Mouse (Mus musculus) midbrain, embryonic 11.5 days (tissue): ENCODE data around the gene Scfd2. TPM values are rescaled to one million over a fixed set of nuclear protein-coding genes. Genes with fewer than 3 reads are reported as not detected.

Experiments
- ATAC-seq: fragments of 200-750 bp; cut with Nextera tagmentation; 2 replicates; pipeline ENCODE4 v1.8.0; 2017; ENCODE audit warnings: moderate TSS enrichment, moderate library complexity; ENCODE audit not compliant: low FRiP score
- DNase-seq: peaks from one replicate; pipeline ENCODE4 v3.0.0; 2015; ENCODE audit warnings: low spot score; ENCODE audit errors: missing footprints
- H3K27ac ChIP-seq: fragments of 300-500 bp; sonication (generic); 2 replicates; pipeline ENCODE4 v1.5.1; 2014; ENCODE audit warnings: low read depth, low read length
- H3K27me3 ChIP-seq: fragments of 300-500 bp; sonication (generic); 2 replicates; pipeline ENCODE4 v1.6.1; 2014; ENCODE audit warnings: mild to moderate bottlenecking, low read length, moderate library complexity, mixed read lengths; ENCODE audit not compliant: control insufficient read depth, insufficient read depth
- H3K36me3 ChIP-seq: fragments of 300-500 bp; sonication (generic); 2 replicates; pipeline ENCODE4 v1.6.1; 2014; ENCODE audit warnings: mild to moderate bottlenecking, low read length, moderate library complexity, mixed read lengths; ENCODE audit not compliant: control insufficient read depth, insufficient read depth
- H3K4me1 ChIP-seq: fragments of 300-500 bp; sonication (generic); 2 replicates; pipeline ENCODE4 v1.6.1; 2014; ENCODE audit warnings: low read length; ENCODE audit not compliant: control insufficient read depth, insufficient read depth
- H3K4me2 ChIP-seq: fragments of 300-500 bp; sonication (generic); 2 replicates; pipeline ENCODE4 v1.6.1; 2014; ENCODE audit warnings: mild to moderate bottlenecking, moderate library complexity
- H3K4me3 ChIP-seq: fragments of 300-500 bp; sonication (generic); 2 replicates; pipeline ENCODE4 v1.5.1; 2014; ENCODE audit warnings: low read depth, low read length
- H3K9ac ChIP-seq: fragments of 300-500 bp; sonication (generic); 2 replicates; pipeline ENCODE4 v1.6.1; 2014; ENCODE audit warnings: low read length
- H3K9me3 ChIP-seq: fragments of 300-500 bp; sonication (generic); 2 replicates; pipeline ENCODE4 v1.6.1; 2016; ENCODE audit warnings: low read length; ENCODE audit not compliant: control insufficient read depth
- WGBS: fragments of 180-500 bp; shearing (Covaris S2); extraction: QIAGEN DNeasy Blood & Tissue Kit; methylation state at CpG from one replicate; pipeline ENCODE4 v1.1.7; 2014; 5-methylcytosine and 5-hydroxymethylcytosine counted together
- polyA plus RNA-seq: library from polyadenylated mRNA; unstranded; fragments of >200 nt; fragmentation: Nextera tagmentation; extraction: Ambion mirVana; gene quantifications from 2 replicates; pipeline ENCODE4 v1.2.1, GENCODE M21; 2014

Scfd2 gene
- polyA plus RNA-seq, 1 experiment from 2014 or later = 15.5 TPM

GRCm38 (mm10) chr5:74527025-74527424 lies 4.5 kb downstream of the Scfd2 start:
- DNase-seq = no peak
- no peak overlapping the region for H3K27ac ChIP-seq
- no peaks in the 10 kb centered on the region for H3K9me3 ChIP-seq
- ATAC-seq = no peak
- H3K9ac ChIP-seq = no peak overlapping the region
- H3K4me2 ChIP-seq = no peak overlapping the region
- peaks cover 13% of the 10 kb centered on the region for H3K4me1 ChIP-seq
- H3K27me3 ChIP-seq = no peaks in the 10 kb centered on the region
- H3K36me3 ChIP-seq = no peaks in the 10 kb centered on the region
- 82% methylated on average over 5 of the region's 5 CpGs for WGBS
- no peak overlapping the region for H3K4me3 ChIP-seq

- Histone ChIP-seq H3K27me3 (no peaks in the 10 kb centered on the region), H3K27ac (no peak overlapping the region), H3K4me1 (no peaks in the 10 kb centered on the region), H3K4me3 (no peak overlapping the region), H3K9ac (no peak overlapping the region), H3K36me3 (no peaks in the 10 kb centered on the region), H3K9me3 (no peaks in the 10 kb centered on the region), H3K4me2 (no peak overlapping the region)
- no peak for DNase-seq
- no peak for ATAC-seq
Observed at GRCm38 (mm10) chr5:74511686-74512085, 19.9 kb downstream of the Scfd2 start.

- no peak overlapping the region for H3K27ac ChIP-seq
- no peak overlapping the region for H3K9ac ChIP-seq
- WGBS = 88% methylated on average over 3 of the region's 3 CpGs
- H3K9me3 ChIP-seq = no peaks in the 10 kb centered on the region
- H3K4me3 ChIP-seq = no peak overlapping the region
- no peaks in the 10 kb centered on the region for H3K36me3 ChIP-seq
- no peaks in the 10 kb centered on the region for H3K27me3 ChIP-seq
- H3K4me2 ChIP-seq = no peak overlapping the region
- no peaks in the 10 kb centered on the region for H3K4me1 ChIP-seq
- ATAC-seq = no peak
- DNase-seq = no peak
Observed at GRCm38 (mm10) chr5:74492705-74493104, 38.9 kb downstream of the Scfd2 start.

GRCm38 (mm10) chr5:74484646-74485045 lies 46.9 kb downstream of the Scfd2 start:
- DNase-seq (no peak), ATAC-seq (no peak)
- Histone ChIP-seq H3K27me3 (no peaks in the 10 kb centered on the region), H3K27ac (no peak overlapping the region), H3K4me2 (no peak overlapping the region), H3K4me1 (no peaks in the 10 kb centered on the region), H3K9ac (no peak overlapping the region), H3K4me3 (no peak overlapping the region), H3K36me3 (no peaks in the 10 kb centered on the region), H3K9me3 (no peaks in the 10 kb centered on the region)
- WGBS = 91% methylated on average over 4 of the region's 4 CpGs

GRCm38 (mm10) chr5:74482633-74483032 lies 48.9 kb downstream of the Scfd2 start:
- H3K27ac ChIP-seq = no peak overlapping the region
- WGBS = 79% methylated on average over 6 of the region's 6 CpGs
- ATAC-seq = no peak
- H3K36me3 ChIP-seq = no peaks in the 10 kb centered on the region
- H3K4me3 ChIP-seq = no peak overlapping the region
- no peak overlapping the region for H3K4me2 ChIP-seq
- H3K27me3 ChIP-seq = no peaks in the 10 kb centered on the region
- no peak overlapping the region for H3K9ac ChIP-seq
- no peak for DNase-seq
- no peaks in the 10 kb centered on the region for H3K9me3 ChIP-seq
- H3K4me1 ChIP-seq = no peaks in the 10 kb centered on the region

GRCm38 (mm10) chr5:74482034-74482433 lies 49.5 kb downstream of the Scfd2 start:
- Histone ChIP-seq H3K9ac (no peak overlapping the region), H3K4me2 (no peak overlapping the region), H3K27ac (no peak overlapping the region), H3K27me3 (no peaks in the 10 kb centered on the region), H3K4me3 (no peak overlapping the region), H3K9me3 (no peaks in the 10 kb centered on the region), H3K36me3 (no peaks in the 10 kb centered on the region), H3K4me1 (no peaks in the 10 kb centered on the region)
- DNase-seq (no peak), ATAC-seq (no peak)
- 52% methylated on average over 3 of the region's 3 CpGs for WGBS

- Histone ChIP-seq H3K9ac (no peak overlapping the region), H3K36me3 (no peaks in the 10 kb centered on the region), H3K27ac (no peak overlapping the region), H3K9me3 (no peaks in the 10 kb centered on the region), H3K4me1 (no peaks in the 10 kb centered on the region), H3K4me3 (no peak overlapping the region), H3K4me2 (no peak overlapping the region), H3K27me3 (no peaks in the 10 kb centered on the region)
- ATAC-seq (no peak), DNase-seq (no peak)
- WGBS = 85% methylated on average over 4 of the region's 4 CpGs
Observed at GRCm38 (mm10) chr5:74480409-74480808, 51.1 kb downstream of the Scfd2 start.

GRCm38 (mm10) chr5:74479947-74480346 lies 51.6 kb downstream of the Scfd2 start:
- Histone ChIP-seq H3K4me3 (no peak overlapping the region), H3K36me3 (no peaks in the 10 kb centered on the region), H3K4me2 (no peak overlapping the region), H3K27ac (no peak overlapping the region), H3K27me3 (no peaks in the 10 kb centered on the region), H3K9ac (no peak overlapping the region), H3K4me1 (no peaks in the 10 kb centered on the region), H3K9me3 (no peaks in the 10 kb centered on the region)
- ATAC-seq (no peak), DNase-seq (no peak)
- WGBS = 85% methylated on average over 4 of the region's 4 CpGs

- Histone ChIP-seq H3K9ac (no peak overlapping the region), H3K27me3 (no peaks in the 10 kb centered on the region), H3K4me2 (no peak overlapping the region), H3K4me1 (no peaks in the 10 kb centered on the region), H3K27ac (no peak overlapping the region), H3K4me3 (no peak overlapping the region), H3K9me3 (no peaks in the 10 kb centered on the region), H3K36me3 (no peaks in the 10 kb centered on the region)
- DNase-seq (no peak), ATAC-seq (no peak)
- WGBS = 82% methylated on average over 5 of the region's 5 CpGs
Observed at GRCm38 (mm10) chr5:74479157-74479556, 52.4 kb downstream of the Scfd2 start.

- no peak for ATAC-seq
Observed at GRCm38 (mm10) chr5:74476551-74476950, 55.0 kb downstream of the Scfd2 start.

More at GRCm38 (mm10) chr5:74476551-74476950, 55.0 kb downstream of the Scfd2 start:
- WGBS = 86% methylated on average over 10 of the region's 10 CpGs
- no peak overlapping the region for H3K4me3 ChIP-seq
- H3K4me2 ChIP-seq = no peak overlapping the region
- no peak overlapping the region for H3K27ac ChIP-seq
- H3K9me3 ChIP-seq = no peaks in the 10 kb centered on the region
- H3K27me3 ChIP-seq = no peaks in the 10 kb centered on the region
- H3K4me1 ChIP-seq = no peaks in the 10 kb centered on the region
- H3K36me3 ChIP-seq = no peaks in the 10 kb centered on the region
- DNase-seq = no peak
- no peak overlapping the region for H3K9ac ChIP-seq
